Mouse (Mus musculus): ENCODE results near the gene Fam171a1. TPM values are rescaled to one million over a fixed set of nuclear protein-coding genes. Genes with fewer than 3 reads are reported as not detected.
"Not testable (repeated sequence)": the region's sequence is repeated elsewhere in the genome, so short reads cannot be mapped to it uniquely, and the experiment has no call there.

Fam171a1 gene
- polyA plus RNA-seq (2016; fragmentation: Nextera tagmentation; extraction: Ambion mirVana) = 32.6 and 34.3 TPM in 2 replicates

- DNase-seq (ENCODE audit: extremely low spot score, low spot score) = no peak
- H3K9me3 ChIP-seq = peaks cover 3% of the 10 kb centered on the region; the same call in 1 of the 2 replicates
- no peak within 1 kb of the TSS for H3K27ac ChIP-seq
- H3K36me3 ChIP-seq (replicated peaks) = no peaks in the 10 kb centered on the region
- no peak within 1 kb of the TSS for H3K4me3 ChIP-seq
- H3K27me3 ChIP-seq (ENCODE audit: poor library complexity, severe bottlenecking) = no peaks in the 10 kb centered on the region
- WGBS = 92% methylated on average over 4 of the region's 4 CpGs
- H3K4me1 ChIP-seq = peaks cover 4% of the 10 kb centered on the region; the same call in 1 of the 2 replicates
Observed at GRCm38 (mm10) chr2:3113866-3114265, at the start of gene Fam171a1. TSS of gene Fam171a1 (plus strand) at chr2:3114224.

- no peak overlapping the region for H3K4me3 ChIP-seq
- no peak for DNase-seq (ENCODE audit: extremely low spot score, low spot score)
- peaks cover 29% of the 10 kb centered on the region for H3K9me3 ChIP-seq
- no peaks in the 10 kb centered on the region for H3K4me1 ChIP-seq
- no peaks in the 10 kb centered on the region for H3K27me3 ChIP-seq (ENCODE audit: poor library complexity, severe bottlenecking)
- H3K27ac ChIP-seq = no peak overlapping the region
- 96% methylated on average over 1 of the region's 1 CpGs for WGBS
- no peaks in the 10 kb centered on the region for H3K36me3 ChIP-seq (replicated peaks)
Observed at GRCm38 (mm10) chr2:3069140-3069539, 44.9 kb upstream of the Fam171a1 start.

GRCm38 (mm10) chr2:3088361-3088760 lies 25.7 kb upstream of the Fam171a1 start:
- H3K27ac ChIP-seq; DNase-seq (ENCODE audit: extremely low spot score, low spot score); H3K4me3 ChIP-seq; H3K27me3 ChIP-seq (ENCODE audit: poor library complexity, severe bottlenecking); H3K36me3 ChIP-seq (replicated peaks); H3K4me1 ChIP-seq; H3K9me3 ChIP-seq: not testable (repeated sequence)
- WGBS = 80% methylated on average over 3 of the region's 3 CpGs

- H3K4me3 ChIP-seq = no peak overlapping the region
- H3K27me3 ChIP-seq (ENCODE audit: poor library complexity, severe bottlenecking) = no peaks in the 10 kb centered on the region
- H3K36me3 ChIP-seq (replicated peaks) = no peaks in the 10 kb centered on the region
- no peaks in the 10 kb centered on the region for H3K4me1 ChIP-seq
- peaks cover 1% of the 10 kb centered on the region; the same call in 1 of the 2 replicates for H3K9me3 ChIP-seq
- no peak overlapping the region for H3K27ac ChIP-seq
- WGBS = 27% methylated on average over 1 of the region's 1 CpGs
- DNase-seq (ENCODE audit: extremely low spot score, low spot score) = no peak
Observed at GRCm38 (mm10) chr2:3089274-3089673, 24.8 kb upstream of the Fam171a1 start.

- 73% methylated on average over 1 of the region's 1 CpGs for WGBS
- no peak for DNase-seq (ENCODE audit: extremely low spot score, low spot score)
- H3K27me3 ChIP-seq (ENCODE audit: poor library complexity, severe bottlenecking) = no peaks in the 10 kb centered on the region
Observed at GRCm38 (mm10) chr2:3096101-3096500, 17.9 kb upstream of the Fam171a1 start.

GRCm38 (mm10) chr2:3099971-3100370 lies 14.1 kb upstream of the Fam171a1 start:
- Histone ChIP-seq H3K27ac (no peak overlapping the region), H3K4me1 (no peaks in the 10 kb centered on the region), H3K9me3 (peaks cover 9% of the 10 kb centered on the region), H3K36me3 (replicated peaks) (no peaks in the 10 kb centered on the region), H3K27me3 (ENCODE audit: poor library complexity, severe bottlenecking) (no peaks in the 10 kb centered on the region), H3K4me3 (no peak overlapping the region)
- WGBS = 81% methylated on average over 4 of the region's 4 CpGs
- no peak for DNase-seq (ENCODE audit: extremely low spot score, low spot score)

More at GRCm38 (mm10) chr2:3096101-3096500, 17.9 kb upstream of the Fam171a1 start:
- no peak overlapping the region for H3K27ac ChIP-seq
- no peaks in the 10 kb centered on the region for H3K4me1 ChIP-seq
- peaks cover 16% of the 10 kb centered on the region for H3K9me3 ChIP-seq
- H3K4me3 ChIP-seq = no peak overlapping the region
- H3K36me3 ChIP-seq (replicated peaks) = no peaks in the 10 kb centered on the region

GRCm38 (mm10) chr2:3101292-3101957 lies 12.6 kb upstream of the Fam171a1 start:
- no peak for DNase-seq (ENCODE audit: extremely low spot score, low spot score)
- Histone ChIP-seq H3K4me3 (no peak overlapping the region), H3K27me3 (ENCODE audit: poor library complexity, severe bottlenecking) (no peaks in the 10 kb centered on the region), H3K36me3 (replicated peaks) (no peaks in the 10 kb centered on the region), H3K9me3 (peaks cover 9% of the 10 kb centered on the region), H3K4me1 (no peaks in the 10 kb centered on the region), H3K27ac (no peak overlapping the region)
- 93% methylated on average over 2 of the region's 2 CpGs for WGBS

GRCm38 (mm10) chr2:3102360-3102759 lies 11.7 kb upstream of the Fam171a1 start:
- 78% methylated on average over 3 of the region's 3 CpGs for WGBS
- no peak overlapping the region for H3K27ac ChIP-seq
- peaks cover 9% of the 10 kb centered on the region for H3K9me3 ChIP-seq
- no peaks in the 10 kb centered on the region for H3K36me3 ChIP-seq (replicated peaks)
- H3K27me3 ChIP-seq (ENCODE audit: poor library complexity, severe bottlenecking) = no peaks in the 10 kb centered on the region
- no peaks in the 10 kb centered on the region for H3K4me1 ChIP-seq
- DNase-seq (ENCODE audit: extremely low spot score, low spot score) = no peak
- H3K4me3 ChIP-seq = no peak overlapping the region

- H3K4me1 ChIP-seq = no peaks in the 10 kb centered on the region
- no peaks in the 10 kb centered on the region; the same call in 1 of the 2 replicates for H3K9me3 ChIP-seq
- no peak overlapping the region for H3K27ac ChIP-seq
- H3K27me3 ChIP-seq (ENCODE audit: poor library complexity, severe bottlenecking) = no peaks in the 10 kb centered on the region
- H3K4me3 ChIP-seq = no peak overlapping the region
- DNase-seq (ENCODE audit: extremely low spot score, low spot score) = no peak
- whole genome bisulfite sequencing = 90% methylated on average over 4 of the region's 4 CpGs
- no peaks in the 10 kb centered on the region for H3K36me3 ChIP-seq (replicated peaks)
Observed at GRCm38 (mm10) chr2:3107471-3107870, 6.6 kb upstream of the Fam171a1 start.

GRCm38 (mm10) chr2:3108431-3108830 lies 5.6 kb upstream of the Fam171a1 start:
- 92% methylated on average over 3 of the region's 3 CpGs for WGBS

GRCm38 (mm10) chr2:3108834-3109233 lies 5.2 kb upstream of the Fam171a1 start:
- WGBS = 84% methylated on average over 1 of the region's 1 CpGs

More at GRCm38 (mm10) chr2:3108431-3108830, 5.6 kb upstream of the Fam171a1 start:
- H3K4me1 ChIP-seq = no peaks in the 10 kb centered on the region
- no peak for DNase-seq (ENCODE audit: extremely low spot score, low spot score)
- no peak overlapping the region for H3K27ac ChIP-seq
- H3K4me3 ChIP-seq = no peak overlapping the region
- no peaks in the 10 kb centered on the region for H3K36me3 ChIP-seq (replicated peaks)
- H3K27me3 ChIP-seq (ENCODE audit: poor library complexity, severe bottlenecking) = no peaks in the 10 kb centered on the region
- H3K9me3 ChIP-seq = no peaks in the 10 kb centered on the region; the same call in 1 of the 2 replicates

GRCm38 (mm10) chr2:3117855-3118202 lies 3.8 kb downstream of the Fam171a1 start:
- peak overlapping the region; percentile 87 for H3K4me3 ChIP-seq
- peaks cover 3% of the 10 kb centered on the region; the same call in 1 of the 2 replicates for H3K9me3 ChIP-seq
- no peaks in the 10 kb centered on the region for H3K36me3 ChIP-seq (replicated peaks)
- H3K27ac ChIP-seq = peak overlapping the region; percentile 93
- H3K4me1 ChIP-seq = peaks cover 23% of the 10 kb centered on the region
- WGBS = 37% methylated on average over 2 of the region's 2 CpGs
- DNase-seq (ENCODE audit: extremely low spot score, low spot score) = no peak
- H3K27me3 ChIP-seq (ENCODE audit: poor library complexity, severe bottlenecking) = no peaks in the 10 kb centered on the region

More at GRCm38 (mm10) chr2:3108834-3109233, 5.2 kb upstream of the Fam171a1 start:
- no peak for DNase-seq (ENCODE audit: extremely low spot score, low spot score)
- no peak overlapping the region for H3K27ac ChIP-seq
- H3K4me3 ChIP-seq = no peak overlapping the region
- H3K27me3 ChIP-seq (ENCODE audit: poor library complexity, severe bottlenecking) = no peaks in the 10 kb centered on the region
- no peaks in the 10 kb centered on the region; the same call in 1 of the 2 replicates for H3K9me3 ChIP-seq
- H3K36me3 ChIP-seq (replicated peaks) = no peaks in the 10 kb centered on the region
- no peaks in the 10 kb centered on the region for H3K4me1 ChIP-seq

GRCm38 (mm10) chr2:3118203-3118941 lies 4.3 kb downstream of the Fam171a1 start:
- Histone ChIP-seq H3K36me3 (replicated peaks) (no peaks in the 10 kb centered on the region), H3K4me1 (peaks cover 23% of the 10 kb centered on the region), H3K27ac (peak overlapping the region; percentile 93), H3K4me3 (peak overlapping the region; percentile 87), H3K9me3 (peaks cover 3% of the 10 kb centered on the region; the same call in 1 of the 2 replicates), H3K27me3 (ENCODE audit: poor library complexity, severe bottlenecking) (no peaks in the 10 kb centered on the region)
- DNase-seq (ENCODE audit: extremely low spot score, low spot score) = peak; percentile 82
- WGBS = under 1% methylated on average over 92 of the region's 93 CpGs

Measured in forebrain, embryonic 10.5 days (tissue).